Mouse (Mus musculus) hindbrain, embryonic 16.5 days (tissue): ENCODE results near the gene Rgs6. TPM values are rescaled to one million over a fixed set of nuclear protein-coding genes. Genes with fewer than 3 reads are reported as not detected.

Experiments
- ATAC-seq: fragments of 200-750 bp; cut with Nextera tagmentation; 2 replicates; pipeline ENCODE4 v1.8.0; 2017; ENCODE audit warnings: moderate TSS enrichment, moderate library complexity
- H3K27ac ChIP-seq: fragments of 300-500 bp; sonication (generic); 2 replicates; pipeline ENCODE4 v1.5.1; 2014; ENCODE audit warnings: low read depth, mild to moderate bottlenecking, control low read depth, low read length, moderate library complexity
- H3K27me3 ChIP-seq: fragments of 300-500 bp; sonication (generic); replicated peaks from 2 replicates; pipeline ENCODE4 v1.6.1; 2014; ENCODE audit warnings: low read length; ENCODE audit not compliant: control insufficient read depth, insufficient read depth
- H3K36me3 ChIP-seq: fragments of 300-500 bp; sonication (generic); 2 replicates; pipeline ENCODE4 v1.6.1; 2014; ENCODE audit warnings: mild to moderate bottlenecking, low read length, moderate library complexity, mixed read lengths; ENCODE audit not compliant: control insufficient read depth, insufficient read depth
- H3K4me1 ChIP-seq: fragments of 300-500 bp; sonication (generic); 2 replicates; pipeline ENCODE4 v1.6.1; 2014; ENCODE audit warnings: low read depth, low read length; ENCODE audit not compliant: control insufficient read depth, insufficient read depth
- H3K4me2 ChIP-seq: fragments of 300-500 bp; sonication (generic); 2 replicates; pipeline ENCODE4 v1.6.1; 2014; ENCODE audit warnings: mild to moderate bottlenecking, low read length, control low read depth, moderate library complexity
- H3K4me3 ChIP-seq: fragments of 300-500 bp; sonication (generic); 2 replicates; pipeline ENCODE4 v1.5.1; 2014; ENCODE audit warnings: mild to moderate bottlenecking, low read length, control low read depth, moderate library complexity
- H3K9ac ChIP-seq: fragments of 300-500 bp; sonication (generic); 2 replicates; pipeline ENCODE4 v1.6.1; 2014; ENCODE audit warnings: low read depth, mild to moderate bottlenecking, control low read depth, low read length, moderate library complexity
- H3K9me3 ChIP-seq: fragments of 300-500 bp; sonication (generic); 2 replicates; pipeline ENCODE4 v1.6.1; 2014; ENCODE audit warnings: mild to moderate bottlenecking, low read length, moderate library complexity; ENCODE audit not compliant: control insufficient read depth
- WGBS: fragments of 180-500 bp; shearing (Covaris S2); extraction: QIAGEN DNeasy Blood & Tissue Kit; methylation state at CpG from one replicate; pipeline ENCODE4 v1.1.7; 2014; 5-methylcytosine and 5-hydroxymethylcytosine counted together
- polyA plus RNA-seq: library from polyadenylated mRNA; unstranded; fragments of >200 nt; fragmentation: Nextera tagmentation; extraction: Ambion mirVana; gene quantifications from 2 replicates; pipeline ENCODE4 v1.2.1, GENCODE M21; 2015

Gene Rgs6
- polyA plus RNA-seq, 1 experiment from 2014 or later: 10.1 TPM

DNA sequence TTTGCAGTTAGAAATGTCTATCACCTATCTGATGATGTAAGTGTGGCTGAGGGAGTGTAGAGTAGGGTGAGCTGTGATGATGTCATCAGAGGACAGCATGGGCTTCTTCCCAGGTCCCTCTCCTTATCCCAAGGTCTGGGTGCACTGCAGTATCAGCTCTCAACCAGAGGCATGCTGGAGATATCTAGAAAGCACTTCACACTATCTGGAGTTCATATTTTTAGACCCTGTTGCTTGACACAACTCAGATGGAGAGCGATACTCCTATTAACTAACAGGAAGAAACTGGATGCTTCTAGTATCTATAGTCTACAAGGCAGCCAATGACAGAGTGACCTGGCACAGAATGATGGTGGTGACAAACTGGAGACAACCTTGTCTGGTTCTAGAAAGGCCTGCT is 250.5 kb downstream of the Rgs6 start:
- H3K27ac ChIP-seq: no peak overlapping the region
- H3K9ac ChIP-seq: no peak overlapping the region
- no peak overlapping the region for H3K4me3 ChIP-seq
- H3K36me3 ChIP-seq: no peaks in the 10 kb centered on the region
- peaks cover 3% of the 10 kb centered on the region for H3K4me1 ChIP-seq
- WGBS: 100% methylated on average over 1 of the region's 1 CpGs
- H3K9me3 ChIP-seq: no peaks in the 10 kb centered on the region
- H3K27me3 ChIP-seq: no peaks in the 10 kb centered on the region
- no peak overlapping the region for H3K4me2 ChIP-seq
- no peak for ATAC-seq

DNA sequence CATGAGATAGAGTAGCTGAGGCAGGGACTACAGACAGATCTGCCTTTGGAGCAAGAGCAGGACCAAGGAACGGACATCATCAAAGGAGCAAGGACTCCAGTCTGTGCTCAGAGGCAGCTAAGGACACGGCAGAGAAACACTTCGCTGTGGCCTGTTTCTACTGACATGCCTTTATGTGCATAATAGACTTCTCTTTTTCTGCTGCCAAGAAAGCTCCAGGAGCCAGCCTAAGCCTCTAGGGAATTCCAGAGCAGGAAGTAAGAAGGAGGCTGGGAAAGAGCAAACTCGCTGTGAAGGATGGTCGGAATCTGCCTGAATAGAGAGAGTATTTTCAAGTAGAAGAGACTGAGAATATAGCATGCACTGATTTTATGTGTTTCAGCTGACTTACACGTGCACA is 253.5 kb downstream of the Rgs6 start:
- Histone ChIP-seq H3K36me3 (no peaks in the 10 kb centered on the region), H3K9me3 (peaks cover 4% of the 10 kb centered on the region; the same call in 1 of the 2 replicates), H3K27me3 (no peaks in the 10 kb centered on the region), H3K27ac (no peak overlapping the region), H3K4me1 (peaks cover 3% of the 10 kb centered on the region), H3K4me2 (no peak overlapping the region), H3K4me3 (no peak overlapping the region), H3K9ac (no peak overlapping the region)
- 59% methylated on average over 6 of the region's 6 CpGs for WGBS
- ATAC-seq: no peak

DNA sequence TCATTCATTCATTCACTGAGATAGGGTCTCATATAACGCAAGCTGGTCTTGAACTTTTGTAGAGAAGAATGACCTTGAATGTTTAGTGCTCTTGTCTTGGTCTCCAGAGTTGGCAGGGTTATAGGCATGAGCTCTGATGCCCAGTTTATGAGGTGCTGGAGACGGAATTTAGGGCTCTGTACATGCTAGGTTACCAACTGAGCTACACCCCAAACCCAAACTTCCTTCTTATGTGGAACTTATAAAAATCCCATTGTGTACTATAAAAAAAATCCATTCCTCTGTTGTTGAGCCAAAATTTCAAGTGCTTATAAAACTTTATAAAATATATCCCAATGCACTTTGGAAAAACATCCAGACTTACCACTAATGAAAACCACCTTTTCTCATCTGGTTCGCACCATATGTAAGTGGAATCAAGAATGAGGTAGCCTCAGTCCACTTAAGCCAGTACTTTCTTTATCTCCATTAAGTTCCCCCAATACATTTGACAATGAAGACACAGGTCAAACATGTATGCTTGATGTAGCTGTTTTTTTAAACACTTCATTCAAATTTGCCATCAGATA is 260.3 kb downstream of the Rgs6 start:
- Histone ChIP-seq H3K27me3 (no peaks in the 10 kb centered on the region), H3K4me2 (no peak overlapping the region), H3K4me3 (no peak overlapping the region), H3K27ac (no peak overlapping the region), H3K4me1 (no peaks in the 10 kb centered on the region), H3K9ac (no peak overlapping the region), H3K9me3 (peaks cover 4% of the 10 kb centered on the region; the same call in 1 of the 2 replicates), H3K36me3 (no peaks in the 10 kb centered on the region)
- ATAC-seq: no peak
- WGBS: 92% methylated on average over 3 of the region's 3 CpGs

DNA sequence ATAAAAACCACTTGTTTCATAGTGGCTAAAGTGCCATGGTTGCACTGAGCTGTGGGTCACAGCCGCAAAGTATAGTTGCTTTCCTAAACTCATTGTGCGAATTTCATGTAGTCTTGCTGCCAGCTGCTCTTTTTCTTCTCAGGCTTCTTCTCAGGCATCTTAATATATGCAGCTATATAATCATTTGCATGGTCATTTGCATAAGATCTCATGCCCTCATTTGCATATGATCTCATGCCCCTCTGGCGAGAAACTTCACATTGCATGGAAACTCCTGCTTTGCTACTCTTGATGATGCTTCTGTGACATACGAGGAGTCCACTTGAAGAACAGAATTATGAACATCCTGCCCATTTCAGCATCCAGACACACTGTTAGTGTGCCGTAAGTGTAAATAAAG is 266.8 kb downstream of the Rgs6 start:
- 60% methylated on average over 5 of the region's 5 CpGs for WGBS

DNA sequence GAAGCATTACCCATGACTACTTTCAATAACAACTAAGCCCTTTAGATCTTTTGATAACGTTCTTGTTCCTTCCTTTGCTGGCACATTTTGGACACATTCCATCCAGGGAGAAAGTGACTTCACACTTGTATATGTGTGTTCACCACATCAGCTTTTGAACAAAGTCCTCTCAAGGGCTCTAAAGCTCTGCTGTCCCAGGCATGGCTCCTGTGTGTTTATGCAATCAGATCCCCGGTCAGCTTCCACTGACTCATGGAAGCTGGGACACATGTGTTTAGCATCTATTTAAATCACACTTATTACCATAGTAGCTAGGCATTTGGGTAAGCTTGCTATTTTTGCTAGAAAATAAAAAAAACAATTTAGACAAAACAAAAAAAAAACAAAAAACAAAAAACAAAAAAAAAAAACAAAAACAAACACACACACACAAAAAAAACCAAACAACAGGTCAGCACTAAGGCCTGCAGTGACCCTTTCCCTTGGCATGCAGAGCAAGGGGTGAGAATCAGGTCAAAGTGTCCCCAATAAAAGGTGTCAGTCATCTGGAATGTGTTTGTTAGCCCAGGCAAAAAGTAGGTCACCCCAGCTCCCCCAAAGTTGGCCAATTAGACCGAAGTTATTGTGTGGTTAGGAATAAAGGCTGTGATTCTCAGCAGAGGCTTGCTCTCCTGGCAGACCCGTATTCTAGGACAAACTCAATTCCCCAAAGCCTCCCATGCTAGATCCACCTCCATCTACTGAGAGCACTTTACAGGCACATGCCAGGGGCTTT is 267.4 kb downstream of the Rgs6 start:
- 62% methylated on average over 4 of the region's 4 CpGs for WGBS

More for the DNA sequence above, 266.8 kb downstream of the Rgs6 start:
- Histone ChIP-seq H3K9me3 (no peaks in the 10 kb centered on the region; the same call in 1 of the 2 replicates), H3K27ac (no peak overlapping the region), H3K36me3 (no peaks in the 10 kb centered on the region), H3K4me2 (no peak overlapping the region), H3K4me1 (no peaks in the 10 kb centered on the region), H3K27me3 (no peaks in the 10 kb centered on the region), H3K4me3 (no peak overlapping the region), H3K9ac (no peak overlapping the region)
- ATAC-seq: no peak

GRCm38 (mm10) chr12:82865686-82866085 is 277.6 kb downstream of the Rgs6 start:
- Histone ChIP-seq H3K9ac (no peak overlapping the region), H3K27ac (no peak overlapping the region), H3K4me3 (no peak overlapping the region), H3K9me3 (no peaks in the 10 kb centered on the region), H3K36me3 (no peaks in the 10 kb centered on the region), H3K27me3 (no peaks in the 10 kb centered on the region; the same call in 1 of the 2 replicates), H3K4me1 (no peaks in the 10 kb centered on the region), H3K4me2 (no peak overlapping the region)
- no peak for ATAC-seq
- 53% methylated on average over 2 of the region's 2 CpGs for WGBS

More for the DNA sequence above, 267.4 kb downstream of the Rgs6 start:
- Histone ChIP-seq H3K4me2 (no peak overlapping the region), H3K27ac (no peak overlapping the region), H3K27me3 (no peaks in the 10 kb centered on the region), H3K9me3 (no peaks in the 10 kb centered on the region; the same call in 1 of the 2 replicates), H3K4me3 (no peak overlapping the region), H3K4me1 (no peaks in the 10 kb centered on the region), H3K36me3 (no peaks in the 10 kb centered on the region), H3K9ac (no peak overlapping the region)
- ATAC-seq: no peak

DNA sequence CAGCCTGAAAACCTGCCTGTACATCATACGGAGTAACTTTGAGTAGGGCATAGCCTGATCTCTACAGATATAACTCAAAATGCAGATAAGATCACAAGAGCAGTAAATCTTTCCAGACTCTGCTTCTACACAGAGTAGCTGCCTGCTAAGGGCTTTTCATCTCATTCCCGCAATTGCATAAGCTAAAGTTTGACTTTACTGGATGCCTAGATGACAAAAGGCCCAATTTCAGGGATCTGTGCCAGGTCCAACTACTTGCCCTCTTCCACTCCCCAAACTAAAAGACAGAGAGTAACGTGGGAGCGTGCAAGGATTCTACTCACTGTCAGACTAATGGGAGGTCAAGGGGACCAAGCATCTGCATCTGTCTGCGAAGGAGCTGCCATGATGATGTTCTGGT is 292.6 kb downstream of the Rgs6 start:
- H3K4me2 ChIP-seq: no peak overlapping the region
- H3K36me3 ChIP-seq: no peaks in the 10 kb centered on the region
- H3K4me1 ChIP-seq: no peaks in the 10 kb centered on the region
- no peaks in the 10 kb centered on the region for H3K9me3 ChIP-seq
- no peak overlapping the region for H3K27ac ChIP-seq
- no peak overlapping the region for H3K4me3 ChIP-seq
- no peaks in the 10 kb centered on the region for H3K27me3 ChIP-seq
- 89% methylated on average over 5 of the region's 5 CpGs for WGBS
- ATAC-seq: no peak
- H3K9ac ChIP-seq: no peak overlapping the region

GRCm38 (mm10) chr12:82883079-82883478 is 295.0 kb downstream of the Rgs6 start:
- no peaks in the 10 kb centered on the region for H3K9me3 ChIP-seq
- H3K27ac ChIP-seq: no peak overlapping the region
- H3K36me3 ChIP-seq: no peaks in the 10 kb centered on the region

DNA sequence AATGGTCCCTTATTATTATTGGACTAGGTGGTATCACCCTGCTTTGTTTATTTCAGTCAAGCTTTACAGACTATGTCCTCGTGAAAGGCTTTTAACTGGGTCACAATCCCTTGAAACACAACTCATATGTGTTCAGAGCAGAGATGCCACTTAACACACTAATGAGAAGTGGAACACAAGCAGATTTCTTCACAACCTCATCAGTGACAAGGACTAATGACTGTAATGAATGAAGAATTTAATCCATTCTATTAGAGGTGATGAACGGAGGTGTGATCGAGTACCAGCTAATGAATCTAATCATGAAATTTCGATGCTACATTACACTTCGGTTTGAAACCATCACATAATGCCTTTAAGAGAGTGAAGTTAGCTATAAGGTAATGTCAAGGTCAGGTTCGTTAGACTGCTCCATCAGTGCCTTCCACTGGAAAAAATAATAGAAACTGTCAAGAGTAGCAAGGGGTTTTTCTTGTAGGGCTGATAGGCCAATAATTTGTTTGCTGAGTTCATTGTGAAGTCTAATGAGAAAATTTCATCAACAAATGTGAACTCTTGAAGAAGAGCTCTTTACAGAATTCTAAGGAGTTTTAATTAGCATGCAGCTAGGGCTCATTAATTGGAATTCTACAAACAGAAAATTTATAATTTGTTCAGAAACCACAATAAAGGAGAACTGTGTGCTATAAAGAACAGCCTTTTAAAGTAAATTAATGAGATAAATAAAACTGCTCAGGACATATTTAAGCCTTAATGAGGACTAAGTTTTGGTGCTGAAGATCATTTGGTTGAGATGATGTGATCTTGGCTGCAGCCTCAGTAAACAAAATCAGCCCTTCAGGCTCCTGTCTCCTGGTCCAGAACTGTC is 307.1 kb downstream of the Rgs6 start:
- no peak overlapping the region for H3K4me3 ChIP-seq
- no peak overlapping the region for H3K27ac ChIP-seq
- H3K9ac ChIP-seq: no peak overlapping the region
- H3K27me3 ChIP-seq: no peaks in the 10 kb centered on the region
- H3K9me3 ChIP-seq: no peaks in the 10 kb centered on the region
- ATAC-seq: no peak
- H3K4me1 ChIP-seq: no peaks in the 10 kb centered on the region
- no peaks in the 10 kb centered on the region for H3K36me3 ChIP-seq
- no peak overlapping the region for H3K4me2 ChIP-seq
- 70% methylated on average over 6 of the region's 6 CpGs for WGBS

More at GRCm38 (mm10) chr12:82883079-82883478, 295.0 kb downstream of the Rgs6 start:
- no peaks in the 10 kb centered on the region for H3K27me3 ChIP-seq
- no peak overlapping the region for H3K9ac ChIP-seq
- no peak overlapping the region for H3K4me2 ChIP-seq
- H3K4me3 ChIP-seq: no peak overlapping the region
- H3K4me1 ChIP-seq: no peaks in the 10 kb centered on the region
- WGBS: 96% methylated on average over 1 of the region's 1 CpGs
- no peak for ATAC-seq
